Mouse (Mus musculus) lung, embryonic 14.5 days (tissue): ENCODE measurements around the gene Aqp5. TPM values are rescaled to one million over a fixed set of nuclear protein-coding genes. Genes with fewer than 3 reads are reported as not detected.

Source experiments
- ATAC-seq: fragments of 200-750 bp; cut with Nextera tagmentation; 2 replicates; pipeline ENCODE4 v1.8.0; 2017; ENCODE audit warnings: mild to moderate bottlenecking, moderate TSS enrichment, moderate library complexity; ENCODE audit not compliant: insufficient read depth
- DNase-seq: peaks from one replicate; pipeline ENCODE4 v3.0.0-alpha.2; 2015
- H3K27ac ChIP-seq: fragments of 300-500 bp; sonication (generic); 2 replicates; pipeline ENCODE4 v1.5.1; 2014; ENCODE audit warnings: low read depth, mild to moderate bottlenecking, moderate library complexity
- H3K27me3 ChIP-seq: fragments of 300-500 bp; sonication (generic); 2 replicates; pipeline ENCODE4 v1.6.1; 2014; ENCODE audit warnings: low read length, control low read depth; ENCODE audit not compliant: insufficient read depth
- H3K36me3 ChIP-seq: fragments of 300-500 bp; sonication (generic); 2 replicates; pipeline ENCODE4 v1.6.1; 2014; ENCODE audit warnings: control low read depth; ENCODE audit not compliant: insufficient read depth
- H3K4me1 ChIP-seq: fragments of 300-500 bp; sonication (generic); 2 replicates; pipeline ENCODE4 v1.6.1; 2014; ENCODE audit warnings: antibody characterized with exemption, control low read depth; ENCODE audit not compliant: insufficient read depth
- H3K4me2 ChIP-seq: fragments of 300-500 bp; sonication (generic); 2 replicates; pipeline ENCODE4 v1.6.1; 2014; ENCODE audit warnings: mild to moderate bottlenecking
- H3K4me3 ChIP-seq: fragments of 300-500 bp; sonication (generic); 2 replicates; pipeline ENCODE4 v1.5.1; 2014; ENCODE audit warnings: low read depth, low read length
- H3K9ac ChIP-seq: fragments of 300-500 bp; sonication (generic); 2 replicates; pipeline ENCODE4 v1.6.1; 2014
- H3K9me3 ChIP-seq: fragments of 300-500 bp; sonication (generic); 2 replicates; pipeline ENCODE4 v1.6.1; 2016; ENCODE audit warnings: low read depth, low read length, control low read depth
- CTCF ChIP-seq: IDR thresholded peaks from 2 replicates; pipeline ENCODE4 v1.5.1; 2016; ENCODE audit warnings: antibody characterized with exemption, low read depth
- WGBS: fragments of 180-500 bp; shearing (Covaris S2); extraction: QIAGEN DNeasy Blood & Tissue Kit; methylation state at CpG from one replicate; pipeline ENCODE4 v1.1.7; 2014; 5-methylcytosine and 5-hydroxymethylcytosine counted together
- polyA plus RNA-seq: library from polyadenylated mRNA; unstranded; fragments of >200 nt; fragmentation: Nextera tagmentation; extraction: Ambion mirVana; gene quantifications from 2 replicates; pipeline ENCODE4 v1.2.1, GENCODE M21; 2014

The Aqp5 gene
- polyA plus RNA-seq, 1 experiment from 2014 or later: 0.93 TPM

GRCm38 (mm10) chr15:99596056-99596687 lies 5.6 kb downstream of the Aqp5 start:
- DNase-seq: peak; percentile 91
- peaks cover 45% of the 10 kb centered on the region for H3K27me3 ChIP-seq
- 0% methylated on average over 7 of the region's 7 CpGs for WGBS
- H3K27ac ChIP-seq: no peak overlapping the region
- H3K4me2 ChIP-seq: no peak overlapping the region
- no peak overlapping the region for H3K9ac ChIP-seq
- H3K4me1 ChIP-seq: no peaks in the 10 kb centered on the region
- H3K4me3 ChIP-seq: no peak overlapping the region
- no peaks in the 10 kb centered on the region for H3K9me3 ChIP-seq
- no peaks in the 10 kb centered on the region for H3K36me3 ChIP-seq
- ATAC-seq: peak; percentile 84
- TF ChIP-seq CTCF: peak; percentile 98

- H3K9me3 ChIP-seq: no peaks in the 10 kb centered on the region
- H3K4me2 ChIP-seq: no peak overlapping the region
- H3K36me3 ChIP-seq: no peaks in the 10 kb centered on the region
- no peak for DNase-seq
- no peak for ATAC-seq
- H3K4me1 ChIP-seq: no peaks in the 10 kb centered on the region
- H3K27me3 ChIP-seq: peaks cover 38% of the 10 kb centered on the region
- no peak overlapping the region for H3K4me3 ChIP-seq
- H3K27ac ChIP-seq: no peak overlapping the region
- 53% methylated on average over 7 of the region's 7 CpGs for WGBS
- no peak overlapping the region for H3K9ac ChIP-seq
- no peak for TF ChIP-seq CTCF
Measured at GRCm38 (mm10) chr15:99596841-99597240, 6.3 kb downstream of the Aqp5 start.

GRCm38 (mm10) chr15:99597596-99597995 lies 7.0 kb downstream of the Aqp5 start:
- peaks cover 35% of the 10 kb centered on the region for H3K27me3 ChIP-seq
- no peak overlapping the region for H3K4me3 ChIP-seq
- no peak overlapping the region for H3K9ac ChIP-seq
- DNase-seq: no peak
- no peaks in the 10 kb centered on the region for H3K9me3 ChIP-seq
- H3K36me3 ChIP-seq: no peaks in the 10 kb centered on the region
- H3K27ac ChIP-seq: no peak overlapping the region
- 51% methylated on average over 8 of the region's 8 CpGs for WGBS
- ATAC-seq: no peak
- H3K4me1 ChIP-seq: no peaks in the 10 kb centered on the region
- no peak for TF ChIP-seq CTCF
- no peak overlapping the region for H3K4me2 ChIP-seq

GRCm38 (mm10) chr15:99599245-99600070 lies 8.9 kb downstream of the Aqp5 start:
- no peak overlapping the region for H3K9ac ChIP-seq

GRCm38 (mm10) chr15:99600986-99601822 lies 10.6 kb downstream of the Aqp5 start, which contains the start of gene Aqp6:
TSS of gene Aqp6 (plus strand) at chr15:99601400.
- Histone ChIP-seq H3K36me3 (no peaks in the 10 kb centered on the region), H3K27ac (no peak within 1 kb of the TSS), H3K4me3 (no peak within 1 kb of the TSS), H3K9ac (no peak within 1 kb of the TSS; the same call in 1 of the 2 replicates), H3K27me3 (peaks cover 11% of the 10 kb centered on the region), H3K9me3 (no peaks in the 10 kb centered on the region), H3K4me1 (no peaks in the 10 kb centered on the region), H3K4me2 (no peak within 1 kb of the TSS)
- ATAC-seq: no peak
- 55% methylated on average over 22 of the region's 22 CpGs for WGBS
- DNase-seq: no peak
- TF ChIP-seq CTCF: no peak

More at GRCm38 (mm10) chr15:99599245-99600070, 8.9 kb downstream of the Aqp5 start:
- H3K27me3 ChIP-seq: peaks cover 18% of the 10 kb centered on the region
- no peak overlapping the region for H3K4me2 ChIP-seq
- H3K4me1 ChIP-seq: no peaks in the 10 kb centered on the region
- no peak for DNase-seq
- no peak overlapping the region for H3K4me3 ChIP-seq
- H3K36me3 ChIP-seq: no peaks in the 10 kb centered on the region
- WGBS: 49% methylated on average over 17 of the region's 17 CpGs
- H3K27ac ChIP-seq: no peak overlapping the region
- no peak for TF ChIP-seq CTCF
- ATAC-seq: no peak
- H3K9me3 ChIP-seq: no peaks in the 10 kb centered on the region

GRCm38 (mm10) chr15:99601823-99602120 lies 11.2 kb downstream of the Aqp5 start:
- Histone ChIP-seq H3K4me1 (no peaks in the 10 kb centered on the region), H3K9me3 (no peaks in the 10 kb centered on the region), H3K4me2 (no peak overlapping the region), H3K27ac (no peak overlapping the region), H3K36me3 (no peaks in the 10 kb centered on the region), H3K27me3 (peaks cover 11% of the 10 kb centered on the region), H3K4me3 (no peak overlapping the region), H3K9ac (no peak overlapping the region)
- 25% methylated on average over 5 of the region's 5 CpGs for WGBS
- no peak for ATAC-seq
- no peak for TF ChIP-seq CTCF
- DNase-seq: no peak
